Mouse (Mus musculus) embryo, embryonic 10.5 days (tissue): ENCODE results near the gene St14.
A peak's percentile ranks its signal among the peaks of the same experiment; 100 is the strongest.
"Not testable (repeated sequence)": the region's sequence is repeated elsewhere in the genome, so short reads cannot be mapped to it uniquely, and the experiment has no call there.

Experiments used
- DNase-seq: peaks from one replicate; pipeline ENCODE4 v3.0.0-alpha.2; 2015; ENCODE audit warnings: low spot score

Gene St14

DNA sequence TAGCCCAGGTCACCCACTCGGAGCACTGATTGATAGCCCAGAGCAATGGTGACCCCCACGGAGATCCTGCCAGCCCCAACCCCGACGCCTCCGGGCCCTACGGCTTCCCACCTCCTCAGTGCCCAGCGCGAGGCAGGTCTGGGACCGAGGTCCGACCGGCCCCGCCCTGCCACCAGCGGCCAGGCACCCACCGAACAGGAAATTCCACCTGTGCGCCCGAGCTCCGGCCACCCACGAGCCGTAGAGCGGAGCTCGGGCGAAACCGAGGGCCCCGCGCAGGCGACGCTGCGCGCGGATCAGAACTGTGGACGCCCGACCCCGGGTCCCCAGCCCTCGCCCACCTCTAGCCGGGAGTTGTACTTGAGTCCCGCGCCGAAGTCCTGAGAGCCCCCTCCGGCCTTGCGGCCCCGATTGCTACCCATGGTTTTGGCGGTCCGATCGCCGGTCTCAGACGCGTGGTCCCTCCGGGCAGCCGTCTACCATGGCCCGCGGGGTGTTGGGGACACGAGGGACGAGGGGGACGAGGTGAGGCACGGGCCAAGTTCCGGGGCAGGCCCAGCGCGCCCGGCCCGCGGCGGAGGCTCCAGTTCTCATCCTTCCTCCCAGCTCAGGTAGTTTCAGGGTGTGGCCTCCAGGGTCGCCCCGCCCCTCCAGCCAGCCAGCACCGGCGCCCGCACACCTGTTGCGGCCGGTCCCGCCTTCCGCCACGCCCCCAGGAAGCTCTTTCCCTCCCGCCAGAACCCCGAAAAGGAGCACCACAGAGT lies at the start of gene St14:
TSS of gene St14 (minus strand) at position 649 of the 764 bp plus-strand sequence.
- peak; percentile 25 for DNase-seq

DNA sequence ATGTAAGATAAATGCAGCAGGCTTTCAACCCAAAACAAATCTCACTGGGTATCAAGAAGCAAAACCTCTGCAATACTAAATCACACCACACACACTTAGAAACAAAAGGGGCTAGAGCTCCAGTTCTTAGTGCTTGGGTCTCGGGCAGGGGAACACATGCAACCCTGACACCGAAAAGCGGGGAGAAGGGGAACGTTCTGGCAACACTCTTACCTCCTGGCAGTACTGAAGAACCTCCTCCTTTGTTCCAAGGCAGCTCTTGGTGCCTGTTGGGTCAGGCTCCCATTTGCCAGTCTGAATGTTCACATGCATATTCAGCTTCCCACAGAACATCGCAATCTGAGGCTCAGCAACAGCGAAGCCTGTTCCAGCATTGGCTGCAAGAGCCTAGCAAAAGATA lies 46.0 kb upstream of the St14 start:
- DNase-seq: no peak

DNA sequence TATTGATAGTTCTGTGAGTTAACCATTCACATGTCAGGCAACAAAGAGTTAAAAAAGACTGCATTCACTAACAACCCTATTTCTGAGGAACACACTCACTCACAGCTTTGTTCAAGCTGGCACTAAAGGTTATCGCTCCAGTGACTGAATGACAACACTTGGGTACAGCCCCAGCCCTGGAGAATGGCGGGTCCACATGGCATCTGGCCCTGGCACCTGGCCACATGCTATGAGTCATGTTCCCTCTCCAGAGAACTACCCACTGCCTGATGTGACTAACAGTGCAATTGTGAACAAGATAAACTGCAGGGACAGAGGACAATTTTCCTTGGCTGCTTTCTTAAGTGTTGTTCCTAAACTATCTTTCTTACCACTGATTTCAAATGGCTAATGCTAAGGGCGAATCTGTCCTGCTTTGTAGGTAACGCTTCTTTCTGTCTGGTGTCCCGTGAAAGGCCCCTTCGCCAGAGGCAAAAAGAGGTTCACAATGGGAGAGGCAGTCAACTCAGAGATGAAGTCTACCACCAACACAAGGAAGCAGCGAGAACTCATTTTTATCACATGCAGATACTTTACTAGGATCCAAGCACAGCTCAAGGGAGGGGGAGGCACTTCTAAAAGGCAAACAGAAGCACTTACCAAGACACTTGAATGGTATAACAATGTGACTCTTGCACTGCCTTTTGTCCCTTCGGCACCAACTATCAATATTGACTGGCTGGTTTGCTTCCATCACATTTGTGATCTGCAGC lies 44.9 kb upstream of the St14 start:
- DNase-seq: no peak

DNA sequence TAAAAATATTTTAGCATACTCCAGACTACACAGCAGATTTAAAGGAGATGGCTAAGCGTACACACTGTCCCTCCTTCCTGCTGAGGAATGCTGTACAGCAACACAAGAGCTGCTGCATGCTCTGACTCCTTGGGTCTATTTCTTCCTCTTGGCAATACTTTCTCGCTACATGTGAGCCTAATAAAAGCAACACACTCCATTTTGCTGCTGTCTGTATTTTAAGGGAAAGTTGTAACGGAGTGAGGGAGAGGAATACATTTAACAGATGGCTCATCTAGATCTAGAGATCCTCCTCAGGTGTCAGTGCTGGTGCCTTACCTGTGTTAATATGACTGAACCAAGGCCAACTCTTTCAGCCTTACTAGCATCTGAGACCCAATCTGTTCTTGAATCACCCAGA lies 44.3 kb upstream of the St14 start:
- no peak for DNase-seq

DNA sequence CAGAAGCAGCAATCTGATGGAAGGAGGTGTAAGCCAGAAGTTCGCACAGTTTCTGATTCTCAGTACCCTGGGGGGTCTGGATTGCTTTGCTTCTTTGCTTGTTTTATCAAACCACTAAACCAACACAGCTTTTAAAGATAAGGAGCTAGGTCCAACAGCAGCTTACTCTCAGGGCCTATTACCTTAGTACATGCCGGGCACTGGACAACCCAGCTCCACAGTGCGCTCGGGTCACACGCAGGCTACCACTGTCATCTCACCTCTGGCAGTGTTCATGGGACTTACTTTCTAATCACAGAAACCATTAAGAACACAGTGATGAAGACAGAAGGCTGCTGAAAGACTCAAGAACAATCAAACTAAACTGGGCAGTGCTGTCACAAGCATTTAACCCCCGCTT lies 43.7 kb upstream of the St14 start:
- DNase-seq: no peak

DNA sequence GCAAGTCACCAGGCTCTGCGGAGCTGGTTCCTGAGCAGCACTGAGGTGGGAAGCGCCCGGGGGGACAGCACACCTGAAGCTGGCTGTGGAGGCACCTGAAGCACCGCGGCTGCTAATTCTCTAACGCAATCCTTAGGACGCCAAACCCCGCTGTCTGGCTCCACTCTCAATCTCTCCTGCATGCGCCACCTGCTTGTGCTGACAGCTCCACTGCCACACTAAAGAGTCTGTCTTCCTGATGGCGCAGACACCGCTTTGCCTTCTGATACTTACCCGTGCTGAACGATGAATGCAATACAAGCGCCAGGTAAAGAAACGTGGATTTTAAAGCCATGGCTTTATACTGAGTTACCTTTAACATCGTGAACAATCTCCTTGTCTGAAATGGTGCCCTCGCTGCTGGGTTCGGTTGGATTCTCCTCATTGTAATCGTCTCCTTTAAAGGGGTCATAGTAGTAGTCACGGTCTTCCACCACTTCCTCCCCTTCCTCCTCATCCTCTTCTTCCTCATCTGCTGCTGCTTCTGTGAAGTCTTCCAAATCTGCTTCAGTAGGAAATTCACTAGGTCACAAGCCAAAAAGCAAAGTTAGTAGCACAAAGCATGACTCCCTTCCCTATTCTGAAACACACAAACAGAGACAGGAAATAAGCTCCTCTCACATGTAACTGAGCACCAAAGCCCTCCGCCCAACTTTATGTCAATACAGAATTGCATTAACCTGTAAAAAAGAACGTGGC lies 36.9 kb upstream of the St14 start:
- no peak for DNase-seq

DNA sequence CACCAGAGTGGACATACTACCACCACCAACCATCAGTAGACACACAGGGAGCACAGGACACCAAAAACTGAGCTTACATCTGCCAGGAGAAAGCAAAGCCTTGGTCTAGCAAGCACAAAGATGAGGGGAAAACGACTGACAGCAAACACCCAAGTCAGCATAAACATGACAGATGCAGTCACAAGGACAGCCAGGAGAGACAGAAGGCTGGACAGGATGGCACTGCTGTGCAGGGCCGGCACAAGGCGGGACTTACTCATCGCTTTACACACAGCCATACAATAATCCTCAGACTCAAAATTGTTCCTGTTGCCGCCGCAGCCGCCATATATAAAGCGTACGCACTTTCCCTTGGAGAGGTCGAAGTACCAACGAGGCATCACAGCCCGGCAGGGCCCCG lies 35.7 kb upstream of the St14 start:
- no peak for DNase-seq

DNA sequence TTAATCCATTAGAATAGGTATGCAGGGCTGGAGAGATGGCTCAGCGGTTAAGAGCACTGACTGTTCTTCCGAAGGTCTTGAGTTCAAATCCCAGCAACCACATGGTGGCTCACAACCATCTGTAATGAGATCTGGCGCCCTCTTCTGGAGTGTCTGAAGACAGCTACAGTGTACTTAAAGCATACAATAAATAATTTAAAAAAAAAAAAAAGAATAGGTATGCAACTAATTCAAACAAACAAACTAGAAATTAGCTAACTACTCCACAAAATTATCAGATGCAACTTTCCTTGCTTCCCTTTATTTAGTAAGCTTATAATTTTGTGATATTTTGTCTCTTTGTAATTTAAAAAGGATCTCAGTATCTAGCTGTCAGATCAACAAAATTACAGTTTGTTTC lies 33.9 kb upstream of the St14 start:
- not testable (repeated sequence) for DNase-seq

DNA sequence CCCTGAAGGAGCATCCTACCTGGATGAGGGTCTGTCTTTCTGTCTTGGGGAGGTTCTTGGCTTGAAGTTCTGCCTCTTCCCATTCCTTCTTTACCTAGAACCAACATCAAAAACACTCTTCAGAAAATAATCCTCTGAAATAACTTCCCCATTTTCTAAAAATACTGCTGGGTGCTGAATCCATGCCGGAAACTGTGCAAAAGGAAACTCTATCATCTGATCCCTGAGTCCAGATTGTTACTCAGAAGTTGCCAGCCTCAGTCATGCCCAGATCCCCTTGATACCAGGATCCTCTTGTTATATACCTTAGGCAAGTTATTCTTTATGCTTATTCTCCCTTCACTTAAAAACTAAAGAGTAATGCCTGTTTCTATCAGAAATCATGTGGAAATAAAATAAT lies 31.7 kb upstream of the St14 start:
- no peak for DNase-seq

DNA sequence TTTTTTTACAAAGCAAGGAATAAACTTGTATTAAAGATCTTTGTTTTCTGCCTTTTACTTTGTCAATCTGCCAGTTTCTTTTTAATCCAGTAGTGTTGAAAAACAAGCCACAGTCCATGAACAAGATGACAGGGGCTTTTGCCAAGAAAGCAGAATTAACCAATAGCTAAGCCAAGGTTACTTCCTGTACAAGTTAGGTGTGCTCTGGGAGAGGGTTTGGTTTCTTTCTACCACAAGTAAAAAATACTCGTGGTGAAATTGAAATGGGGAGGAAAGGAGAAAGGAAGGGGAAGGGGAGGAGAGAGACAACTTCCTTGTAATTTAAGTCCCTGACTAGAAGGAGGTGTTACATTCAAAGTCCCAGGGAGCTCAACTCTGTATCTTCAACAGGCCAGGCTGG lies 31.3 kb upstream of the St14 start:
- no peak for DNase-seq

DNA sequence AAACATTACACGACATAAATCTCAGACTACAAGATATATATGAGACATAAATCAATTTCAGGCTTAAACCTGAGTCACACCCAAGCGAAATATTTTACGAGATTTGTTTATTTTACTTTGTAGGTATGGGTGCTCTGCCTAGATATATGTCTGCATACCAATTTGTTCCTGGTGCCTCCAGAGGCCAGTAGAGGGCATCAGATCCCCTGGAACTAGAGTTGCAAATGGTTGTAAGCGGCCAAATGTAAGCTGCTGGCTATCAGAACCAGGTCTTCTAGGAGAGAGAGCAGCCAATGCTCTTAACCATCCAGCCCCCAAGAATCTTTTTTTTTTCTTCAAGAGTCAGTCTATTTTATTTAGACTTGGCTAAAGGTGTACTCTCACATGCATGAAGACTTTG lies 28.3 kb upstream of the St14 start:
- peak; percentile 66 for DNase-seq

DNA sequence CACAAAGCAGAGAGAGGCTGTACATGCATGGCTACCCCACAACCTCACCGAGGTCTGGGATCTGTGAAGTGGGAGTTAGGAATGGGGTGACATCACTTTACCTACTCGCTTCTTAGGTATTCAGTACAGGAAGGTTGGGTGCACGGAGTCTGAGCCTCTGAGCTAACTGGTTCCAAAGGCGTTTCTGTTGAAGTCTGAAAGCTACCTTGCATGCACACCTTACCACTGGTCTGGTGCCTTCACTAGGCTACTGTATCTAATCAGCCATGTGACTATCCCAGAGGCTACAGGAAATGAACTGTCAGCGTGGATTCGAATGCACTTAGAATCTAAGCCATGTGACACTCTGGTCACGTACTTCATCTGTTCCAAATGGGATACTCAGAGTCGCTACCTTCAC lies 24.9 kb upstream of the St14 start:
- no peak for DNase-seq

DNA sequence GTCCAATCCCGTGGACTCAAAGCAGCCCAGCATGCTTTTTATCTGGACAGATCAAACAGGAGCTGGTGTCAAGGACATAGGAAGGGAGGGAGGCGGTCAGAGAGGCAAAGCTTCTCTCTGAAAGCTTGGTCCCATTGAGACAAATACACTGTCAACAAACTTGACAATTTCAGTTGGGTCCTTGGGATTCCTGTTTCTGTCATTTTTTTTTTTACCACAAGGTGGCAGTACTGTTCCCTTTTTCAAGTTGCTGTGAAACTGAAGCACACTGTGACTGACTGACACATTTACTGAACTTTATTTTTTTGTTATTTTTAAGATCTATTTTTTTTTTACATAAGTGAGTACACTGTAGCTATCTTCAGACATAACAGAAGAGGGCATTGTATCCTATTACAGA lies 19.4 kb upstream of the St14 start:
- DNase-seq: peak; percentile 79

DNA sequence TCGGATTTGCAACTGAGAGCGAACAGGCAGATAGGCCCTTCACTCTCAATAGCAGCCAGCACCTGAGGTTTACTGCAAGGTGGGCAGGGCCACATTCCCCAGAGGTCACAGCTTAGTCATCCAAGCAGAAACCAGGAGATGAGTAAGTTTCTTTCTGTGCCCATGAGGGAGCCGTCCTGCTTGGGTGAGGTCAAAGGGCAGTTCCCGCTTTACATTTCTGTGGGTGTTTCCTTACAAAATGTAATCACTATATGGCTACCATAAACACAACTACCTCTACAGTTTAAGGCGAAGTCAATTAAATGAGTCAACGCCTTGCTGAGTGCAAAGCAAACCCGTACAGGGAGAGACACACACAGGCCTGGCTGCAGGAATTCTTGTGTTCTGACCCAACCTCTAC lies 16.5 kb upstream of the St14 start:
- no peak for DNase-seq

DNA sequence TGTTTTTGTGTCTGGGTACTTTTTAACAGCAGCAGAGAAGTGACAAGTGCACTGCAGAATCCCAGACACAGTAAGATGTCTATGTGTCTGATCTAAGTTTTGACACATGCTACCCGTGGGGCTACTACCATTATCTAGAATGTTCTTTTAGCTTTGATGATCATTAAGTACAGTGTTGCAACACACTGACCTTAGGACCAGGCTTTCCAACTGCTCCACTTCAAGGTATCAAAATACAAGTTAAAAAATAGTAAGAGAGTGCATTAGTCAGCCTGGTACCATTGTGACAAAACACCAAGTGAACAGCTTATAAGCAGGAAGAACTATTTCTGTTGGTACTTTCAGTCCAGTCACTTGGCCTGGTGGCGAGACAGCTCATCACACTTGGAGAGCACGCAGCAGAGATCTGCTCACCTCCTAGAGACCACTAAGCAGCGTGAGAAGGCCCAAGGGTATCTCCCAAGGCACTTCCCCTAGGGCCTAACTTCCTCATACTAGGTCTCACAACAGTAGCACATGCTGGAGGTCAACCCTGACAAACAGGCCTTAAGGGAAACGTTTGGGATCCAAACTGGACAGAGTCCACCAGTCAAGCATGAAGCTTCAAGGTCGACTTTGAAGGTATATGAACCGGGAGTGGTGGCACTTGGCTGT lies 13.7 kb upstream of the St14 start:
- no peak for DNase-seq

DNA sequence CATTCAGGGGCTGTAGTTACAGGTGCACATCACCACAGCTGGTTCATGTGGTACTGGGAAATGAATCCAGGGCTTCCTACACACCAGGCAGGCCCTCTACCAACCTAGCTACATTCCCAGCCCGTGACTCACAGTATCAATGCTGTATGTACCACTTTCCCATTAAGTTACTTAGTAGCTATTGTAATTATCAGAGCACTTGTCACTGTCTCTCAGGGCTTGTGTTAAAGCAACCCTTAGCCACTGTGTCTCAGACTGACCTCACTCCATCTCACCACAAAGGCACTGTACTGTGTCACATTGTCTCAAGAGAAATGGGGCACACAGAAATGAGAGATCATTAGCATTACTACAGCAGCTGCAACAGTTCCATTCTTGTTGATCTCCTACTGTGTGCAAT lies 11.3 kb upstream of the St14 start:
- DNase-seq: no peak

DNA sequence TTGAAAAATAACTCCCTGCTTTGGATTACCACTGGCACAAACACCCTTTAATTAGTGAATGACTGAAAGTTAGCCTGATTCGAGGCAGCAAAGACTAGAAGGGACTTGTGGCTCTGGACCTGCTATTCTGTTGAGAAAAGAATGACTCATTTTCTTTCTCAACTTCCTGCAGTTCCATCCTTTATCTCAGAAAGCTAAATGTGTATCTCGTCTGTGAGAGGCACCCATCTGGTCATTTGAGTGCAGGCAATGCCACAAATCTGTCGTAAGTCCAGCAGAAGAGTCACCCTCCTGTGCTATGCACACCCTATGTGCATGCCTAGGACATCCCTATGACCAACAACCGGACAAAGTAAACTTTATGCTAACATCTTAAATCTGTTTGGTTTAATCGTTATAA lies 1.5 kb upstream of the St14 start:
- no peak for DNase-seq

DNA sequence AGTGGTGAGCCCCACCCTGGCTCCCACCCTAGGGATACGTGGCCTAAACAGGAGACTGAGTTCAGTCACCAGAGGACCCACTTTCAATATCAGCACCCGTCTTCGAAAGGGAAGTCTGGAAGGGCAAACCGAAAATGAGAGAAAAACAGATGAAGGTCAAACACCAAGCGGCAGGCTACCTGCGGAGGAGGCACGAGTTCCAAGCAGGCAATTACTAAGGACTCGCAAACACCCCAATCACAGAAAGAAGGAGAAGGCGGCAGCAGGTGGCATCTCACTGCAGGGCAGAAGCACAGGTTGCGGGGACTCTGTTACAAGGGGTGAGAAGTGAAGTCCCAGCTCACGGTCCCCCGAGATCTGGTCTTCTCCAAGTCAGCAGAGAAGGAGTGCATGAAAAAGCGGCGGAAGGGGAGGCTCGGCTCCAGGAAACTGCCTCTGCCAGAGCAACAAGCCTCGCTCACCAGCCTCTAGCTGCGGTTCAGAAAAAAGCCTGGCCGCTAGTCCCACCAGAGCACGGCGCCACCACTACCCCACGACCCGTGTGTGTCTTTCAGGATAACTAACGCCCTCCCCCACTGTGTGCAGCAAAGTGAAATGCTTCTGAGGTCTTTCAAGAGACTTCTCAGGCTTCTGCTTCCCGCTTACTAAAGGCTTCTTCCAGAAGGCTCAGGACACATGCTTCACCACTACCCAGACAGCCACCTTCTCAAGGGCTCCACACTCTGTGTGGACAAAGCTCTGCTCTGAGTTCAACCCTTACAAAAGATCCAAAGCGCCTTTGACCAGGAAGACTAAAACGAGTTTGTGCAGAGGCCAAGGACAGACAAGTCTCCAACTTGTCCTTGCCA lies 1.1 kb downstream of the St14 start:
- peak; percentile 42 for DNase-seq

DNA sequence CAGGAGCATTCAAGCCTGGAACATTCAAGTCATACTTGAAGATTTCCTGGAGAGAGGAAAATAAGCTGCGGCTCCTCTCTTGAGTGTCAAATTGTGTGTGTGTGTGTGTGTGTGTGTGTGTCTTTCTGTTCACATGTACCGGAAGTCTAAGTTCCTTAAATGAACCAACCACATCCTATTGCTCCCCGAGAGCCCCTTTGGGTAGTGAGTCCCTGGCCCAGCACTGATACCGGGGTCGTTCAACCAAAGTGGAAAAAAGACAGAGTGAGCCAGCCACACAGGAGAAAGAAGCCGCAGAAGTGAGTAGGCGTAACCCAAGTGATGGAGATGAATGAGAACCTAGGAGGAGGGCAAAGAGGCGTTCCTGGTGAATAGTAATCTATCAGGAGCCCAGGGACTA lies 1.7 kb downstream of the St14 start:
- DNase-seq: no peak

DNA sequence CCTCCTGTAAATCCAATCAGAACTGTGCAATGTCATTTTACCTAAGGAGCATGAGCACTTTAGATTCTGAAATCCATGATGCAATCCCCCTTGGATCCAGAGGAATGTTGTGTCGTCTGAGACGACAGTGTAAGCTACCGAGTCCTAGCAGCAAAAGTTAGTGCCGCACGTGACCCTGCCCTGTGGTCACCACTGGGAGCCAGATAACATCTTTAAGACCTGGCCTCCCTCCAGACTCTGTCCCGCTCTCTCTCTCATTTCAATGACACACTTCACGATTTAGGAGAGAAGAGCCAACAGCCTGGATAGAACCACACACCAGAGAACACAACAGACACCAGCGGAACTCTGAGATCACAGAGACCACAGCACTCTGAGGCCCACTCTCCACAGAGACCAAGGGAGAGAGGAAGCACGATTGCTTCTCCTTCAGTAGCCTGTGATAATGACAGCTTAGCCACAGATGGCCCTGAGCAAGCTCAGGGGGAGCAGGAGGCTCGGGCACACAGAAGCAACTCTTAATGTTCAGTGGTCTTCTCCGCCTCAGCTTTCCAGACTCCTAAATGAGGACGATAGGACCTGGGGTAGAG lies 3.7 kb downstream of the St14 start:
- no peak for DNase-seq

DNA sequence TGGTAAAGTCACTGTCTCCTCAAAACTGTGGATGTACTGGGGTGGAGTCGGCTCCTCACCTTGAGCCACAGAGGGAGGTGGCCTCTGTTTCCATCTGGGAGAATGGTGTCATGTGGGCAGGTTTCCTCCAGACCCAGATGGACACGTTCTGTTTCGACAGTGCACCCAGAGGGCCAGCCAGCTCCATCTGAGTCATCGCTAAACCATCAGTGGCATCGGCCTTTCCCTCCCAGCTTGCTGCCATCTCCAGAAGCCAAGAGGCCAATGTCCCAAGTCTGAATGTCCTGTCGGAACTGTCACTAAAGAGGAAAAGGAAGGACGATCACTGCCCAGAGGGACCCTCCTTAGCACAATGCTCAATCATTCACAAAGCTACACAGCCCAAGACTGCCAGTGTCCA lies 5.6 kb downstream of the St14 start:
- no peak for DNase-seq
